ENCODE assay signal across 17 mouse cellular contexts in genomic region chr4:134379510-134379909, GRCm38 (mm10). TPM values are rescaled to one million over a fixed set of nuclear protein-coding genes. Genes with fewer than 3 reads are reported as not detected.
"Had no signal": no experiment of that assay in that cellular context is flagged by ENCODE, and none has a peak within 500 bp of the region (broad histone marks: within the 10 kb centered on the region; RNA-seq: fewer than 3 reads in every experiment).

No protein-coding gene starts in this region.

- H3K36me3 ChIP-seq: lung, embryonic 15.5 days; midbrain, embryonic 13.5 days; midbrain, embryonic 15.5 days; neural tube, embryonic 12.5 days had no signal

- H3K4me1 ChIP-seq: lung, embryonic 15.5 days; megakaryocyte, embryonic 14.5 days; midbrain, embryonic 15.5 days; neural tube, embryonic 12.5 days had no signal

- DNase-seq: liver, postnatal 0 days; lung, adult 2 months; lung, postnatal 14 days; lung, postnatal 36 days; right cerebral cortex, postnatal 14 days; thymus, adult 18-20 months; thymus, postnatal 14 days; thymus, postnatal 36 days had no signal

- H3K27ac ChIP-seq: lung, embryonic 15.5 days; macrophage; midbrain, embryonic 13.5 days; midbrain, embryonic 15.5 days; neural tube, embryonic 12.5 days had no signal

- H3K9me3 ChIP-seq: lung, embryonic 15.5 days; midbrain, embryonic 13.5 days; midbrain, embryonic 15.5 days; neural tube, embryonic 12.5 days had no signal

- ATAC-seq: liver, postnatal 0 days; lung, postnatal 0 days; midbrain, embryonic 13.5 days; midbrain, embryonic 15.5 days had no signal

- H3K9ac ChIP-seq: liver, postnatal 0 days; lung, embryonic 15.5 days; midbrain, embryonic 13.5 days; midbrain, embryonic 15.5 days; neural tube, embryonic 12.5 days had no signal

- H3K27me3 ChIP-seq: lung, embryonic 15.5 days; midbrain, embryonic 13.5 days; midbrain, embryonic 15.5 days; neural tube, embryonic 12.5 days had no signal

- H3K4me2 ChIP-seq: lung, embryonic 15.5 days; midbrain, embryonic 11.5 days; midbrain, embryonic 13.5 days; midbrain, embryonic 15.5 days; neural tube, embryonic 12.5 days had no signal

- H3K4me3 ChIP-seq: lung, embryonic 15.5 days; megakaryocyte, embryonic 14.5 days; midbrain, embryonic 13.5 days; midbrain, embryonic 15.5 days; neural tube, embryonic 12.5 days had no signal

RNA-seq across cellular contexts. Expression of gene Slc30a2, which starts 36.5 kb away (rescaled TPM):
- polyA plus RNA-seq: liver, postnatal 0 days; macrophage; midbrain, embryonic 11.5 days; neural tube, embryonic 12.5 days; stomach, embryonic 14.5 days had no signal
